Mouse (Mus musculus): ENCODE measurements around the gene Hdac10. TPM values are rescaled to one million over a fixed set of nuclear protein-coding genes. Genes with fewer than 3 reads are reported as not detected.

The Hdac10 gene
- polyA plus RNA-seq, 1 experiment from 2014 or later = 24.3 TPM

GRCm38 (mm10) chr15:89147456-89147855, 19.0 kb upstream of the Hdac10 start:
- WGBS = 23% methylated on average over 10 of the region's 10 CpGs

GRCm38 (mm10) chr15:89147024-89147423, 18.5 kb upstream of the Hdac10 start:
- ATAC-seq (ENCODE audit: borderline replicate concordance, extremely low read depth, low FRiP score, low TSS enrichment) = no peak
- no peaks in the 10 kb centered on the region for H3K9me3 ChIP-seq
- no peak overlapping the region for H3K27ac ChIP-seq
- peaks cover 62% of the 10 kb centered on the region for H3K27me3 ChIP-seq
- peak overlapping the region; percentile 51 for H3K4me2 ChIP-seq
- H3K36me3 ChIP-seq = no peaks in the 10 kb centered on the region
- WGBS = 8% methylated on average over 16 of the region's 16 CpGs
- peaks cover 42% of the 10 kb centered on the region for H3K4me1 ChIP-seq
- H3K4me3 ChIP-seq = peak overlapping the region; percentile 25; the same call in 1 of the 2 replicates
- H3K9ac ChIP-seq = no peak overlapping the region

More at GRCm38 (mm10) chr15:89147456-89147855, 19.0 kb upstream of the Hdac10 start:
- no peak for ATAC-seq (ENCODE audit: borderline replicate concordance, extremely low read depth, low FRiP score, low TSS enrichment)
- H3K4me3 ChIP-seq = peak overlapping the region; percentile 74; the same call in 1 of the 2 replicates
- H3K9me3 ChIP-seq = no peaks in the 10 kb centered on the region
- peaks cover 57% of the 10 kb centered on the region for H3K27me3 ChIP-seq
- no peaks in the 10 kb centered on the region for H3K36me3 ChIP-seq
- no peak overlapping the region for H3K27ac ChIP-seq
- H3K4me1 ChIP-seq = peaks cover 42% of the 10 kb centered on the region
- peak overlapping the region; percentile 51; the same call in 1 of the 2 replicates for H3K4me2 ChIP-seq
- no peak overlapping the region for H3K9ac ChIP-seq

DNA sequence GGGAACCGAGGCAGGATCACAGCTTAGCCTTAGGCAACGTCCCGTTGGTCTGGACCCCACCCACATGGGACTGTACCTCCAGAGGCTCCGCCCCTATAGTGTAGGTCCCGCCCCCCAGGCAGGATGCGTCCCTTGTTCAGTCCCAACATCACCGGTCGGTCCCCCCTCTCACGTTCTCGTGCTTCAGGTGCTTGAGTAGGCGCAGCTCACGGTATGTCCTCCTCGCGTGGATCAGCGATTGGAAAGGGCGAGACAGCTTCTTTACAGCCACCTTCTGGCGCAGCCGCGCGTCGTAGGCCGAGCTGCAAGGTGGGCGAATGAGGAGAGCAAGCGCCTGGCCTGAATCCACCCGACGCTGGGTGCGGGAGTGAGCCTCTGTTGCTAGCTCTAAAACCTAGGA, 18.0 kb upstream of the Hdac10 start:
- Histone ChIP-seq H3K27me3 (peaks cover 65% of the 10 kb centered on the region), H3K9ac (no peak overlapping the region), H3K4me2 (peak overlapping the region; percentile 51), H3K36me3 (no peaks in the 10 kb centered on the region), H3K9me3 (no peaks in the 10 kb centered on the region), H3K27ac (no peak overlapping the region), H3K4me3 (peak overlapping the region; percentile 25), H3K4me1 (peaks cover 44% of the 10 kb centered on the region)
- 2% methylated on average over 27 of the region's 27 CpGs for WGBS
- peak; percentile 23; the same call in 1 of the 2 replicates for ATAC-seq (ENCODE audit: borderline replicate concordance, extremely low read depth, low FRiP score, low TSS enrichment)

- Histone ChIP-seq H3K36me3 (no peaks in the 10 kb centered on the region), H3K4me2 (0 out of 2 replicates have a peak overlapping the region, but pooled peaks have one; percentile 51), H3K4me1 (peaks cover 51% of the 10 kb centered on the region), H3K9me3 (no peaks in the 10 kb centered on the region), H3K4me3 (no peak overlapping the region), H3K9ac (no peak overlapping the region), H3K27me3 (peaks cover 71% of the 10 kb centered on the region), H3K27ac (no peak overlapping the region)
- no peak for ATAC-seq (ENCODE audit: borderline replicate concordance, extremely low read depth, low FRiP score, low TSS enrichment)
- 67% methylated on average over 24 of the region's 24 CpGs for WGBS
Observed at GRCm38 (mm10) chr15:89145813-89146350, 17.4 kb upstream of the Hdac10 start.

DNA sequence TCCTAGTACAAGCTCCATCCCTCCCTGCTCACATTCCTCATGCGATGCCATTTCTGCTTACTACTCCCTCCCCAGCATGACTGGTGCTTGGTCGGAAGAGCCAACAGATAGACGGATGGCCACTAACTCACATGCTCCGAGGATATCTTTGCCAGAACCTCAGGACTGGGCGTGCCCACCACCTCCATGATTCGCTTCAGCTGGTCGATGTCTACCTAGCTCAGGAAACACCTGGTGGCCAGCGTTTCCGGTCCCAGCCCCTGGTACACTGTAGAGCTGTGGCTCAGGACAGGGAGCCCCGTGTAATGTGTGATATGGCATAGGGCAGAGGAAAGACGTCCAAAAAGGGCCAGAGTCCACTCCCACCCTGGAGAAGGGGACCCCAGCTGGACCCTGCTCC, 16.5 kb upstream of the Hdac10 start:
- H3K4me1 ChIP-seq = peaks cover 54% of the 10 kb centered on the region
- no peaks in the 10 kb centered on the region for H3K36me3 ChIP-seq
- no peaks in the 10 kb centered on the region for H3K9me3 ChIP-seq
- 80% methylated on average over 11 of the region's 11 CpGs for WGBS
- peaks cover 77% of the 10 kb centered on the region for H3K27me3 ChIP-seq
- H3K4me2 ChIP-seq = no peak overlapping the region
- H3K9ac ChIP-seq = no peak overlapping the region
- H3K4me3 ChIP-seq = no peak overlapping the region
- no peak overlapping the region for H3K27ac ChIP-seq
- ATAC-seq (ENCODE audit: borderline replicate concordance, extremely low read depth, low FRiP score, low TSS enrichment) = no peak

DNA sequence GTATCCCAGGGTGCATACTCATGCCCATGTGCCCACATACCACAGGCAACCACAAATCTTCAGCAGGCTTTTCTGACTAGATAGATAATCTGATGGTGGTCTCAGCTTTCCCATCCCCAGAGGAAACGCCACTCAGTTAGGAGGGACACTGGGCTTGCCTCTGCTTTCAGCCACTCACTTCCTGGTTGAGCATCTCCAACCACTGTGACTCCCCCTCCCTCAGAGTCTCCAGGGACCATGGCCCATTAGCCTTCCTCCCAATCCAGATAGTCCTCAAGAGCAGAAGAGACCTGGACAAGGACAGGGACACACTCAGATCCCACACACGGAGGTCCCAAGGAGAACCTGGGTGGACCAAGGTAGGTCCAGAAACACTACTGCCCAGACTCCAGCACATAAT, 14.6 kb upstream of the Hdac10 start:
- WGBS = 57% methylated on average over 2 of the region's 2 CpGs
- ATAC-seq (ENCODE audit: borderline replicate concordance, extremely low read depth, low FRiP score, low TSS enrichment) = no peak
- H3K4me2 ChIP-seq = no peak overlapping the region

GRCm38 (mm10) chr15:89141905-89142304, 13.4 kb upstream of the Hdac10 start:
- no peak overlapping the region for H3K27ac ChIP-seq
- H3K27me3 ChIP-seq = peaks cover 64% of the 10 kb centered on the region
- peaks cover 31% of the 10 kb centered on the region for H3K4me1 ChIP-seq
- H3K4me3 ChIP-seq = no peak overlapping the region
- no peak for ATAC-seq (ENCODE audit: borderline replicate concordance, extremely low read depth, low FRiP score, low TSS enrichment)
- no peak overlapping the region for H3K9ac ChIP-seq
- H3K36me3 ChIP-seq = no peaks in the 10 kb centered on the region
- 53% methylated on average over 4 of the region's 4 CpGs for WGBS
- 0 out of 2 replicates have a peak overlapping the region, but pooled peaks have one; percentile 14 for H3K4me2 ChIP-seq
- H3K9me3 ChIP-seq = no peaks in the 10 kb centered on the region

More for the DNA sequence above, 14.6 kb upstream of the Hdac10 start:
- Histone ChIP-seq H3K36me3 (no peaks in the 10 kb centered on the region), H3K9ac (no peak overlapping the region), H3K4me1 (peaks cover 41% of the 10 kb centered on the region), H3K27me3 (peaks cover 76% of the 10 kb centered on the region), H3K4me3 (no peak overlapping the region), H3K9me3 (no peaks in the 10 kb centered on the region), H3K27ac (no peak overlapping the region)

- ATAC-seq (ENCODE audit: borderline replicate concordance, extremely low read depth, low FRiP score, low TSS enrichment) = no peak
- peaks cover 26% of the 10 kb centered on the region for H3K4me1 ChIP-seq
- no peak overlapping the region for H3K9ac ChIP-seq
- H3K27me3 ChIP-seq = peaks cover 59% of the 10 kb centered on the region
- H3K9me3 ChIP-seq = no peaks in the 10 kb centered on the region
- H3K4me3 ChIP-seq = peak overlapping the region; percentile 55; the same call in 1 of the 2 replicates
- H3K27ac ChIP-seq = no peak overlapping the region
- 16% methylated on average over 5 of the region's 5 CpGs for WGBS
- H3K4me2 ChIP-seq = peak overlapping the region; percentile 89; the same call in 1 of the 2 replicates
- no peaks in the 10 kb centered on the region for H3K36me3 ChIP-seq
Observed at GRCm38 (mm10) chr15:89141443-89141842, 12.9 kb upstream of the Hdac10 start.

DNA sequence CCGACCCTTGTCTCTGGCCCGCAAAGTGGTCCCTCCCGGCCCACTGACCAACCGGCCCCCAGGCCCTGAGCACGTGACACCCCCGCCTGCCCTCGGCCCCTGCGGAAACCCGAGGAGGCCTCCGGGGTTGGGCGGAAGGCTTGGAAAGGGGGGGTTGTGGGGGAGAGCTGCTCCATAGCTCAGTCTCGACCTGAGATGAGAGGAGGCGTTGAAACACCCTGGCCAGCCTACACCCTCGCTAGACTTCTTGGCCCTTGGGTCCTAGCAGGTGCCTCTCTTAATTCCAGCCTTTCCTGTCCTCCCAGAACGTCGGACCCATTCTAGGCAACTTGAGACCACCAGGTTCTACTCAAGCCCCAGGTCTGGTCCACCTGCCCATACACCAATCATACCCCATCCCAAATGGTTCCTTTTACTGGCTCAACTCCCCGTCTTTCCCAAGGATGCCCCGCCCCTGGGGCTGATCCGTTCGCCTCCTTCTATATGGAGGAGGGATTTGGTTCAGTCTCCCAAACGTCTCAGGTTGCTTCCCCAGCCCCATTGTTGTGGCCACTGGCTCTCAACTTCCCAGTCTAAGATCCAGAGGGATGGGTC, 12.3 kb upstream of the Hdac10 start, which contains the start of gene Mapk12:
TSS of gene Mapk12 (minus strand) at position 45 of the 594 bp plus-strand sequence.
- H3K36me3 ChIP-seq = no peaks in the 10 kb centered on the region
- H3K27me3 ChIP-seq = peaks cover 53% of the 10 kb centered on the region
- H3K27ac ChIP-seq = 0 out of 2 replicates have a peak within 1 kb of the TSS, but pooled peaks have one; percentile 13
- H3K4me1 ChIP-seq = peaks cover 21% of the 10 kb centered on the region
- peak; percentile 61; the same call in 1 of the 2 replicates for ATAC-seq (ENCODE audit: borderline replicate concordance, extremely low read depth, low FRiP score, low TSS enrichment)
- H3K4me2 ChIP-seq = peak within 1 kb of the TSS; percentile 89
- peak within 1 kb of the TSS; percentile 43 for H3K9ac ChIP-seq
- no peaks in the 10 kb centered on the region for H3K9me3 ChIP-seq
- under 1% methylated on average over 21 of the region's 21 CpGs for WGBS
- peak within 1 kb of the TSS; percentile 55 for H3K4me3 ChIP-seq

DNA sequence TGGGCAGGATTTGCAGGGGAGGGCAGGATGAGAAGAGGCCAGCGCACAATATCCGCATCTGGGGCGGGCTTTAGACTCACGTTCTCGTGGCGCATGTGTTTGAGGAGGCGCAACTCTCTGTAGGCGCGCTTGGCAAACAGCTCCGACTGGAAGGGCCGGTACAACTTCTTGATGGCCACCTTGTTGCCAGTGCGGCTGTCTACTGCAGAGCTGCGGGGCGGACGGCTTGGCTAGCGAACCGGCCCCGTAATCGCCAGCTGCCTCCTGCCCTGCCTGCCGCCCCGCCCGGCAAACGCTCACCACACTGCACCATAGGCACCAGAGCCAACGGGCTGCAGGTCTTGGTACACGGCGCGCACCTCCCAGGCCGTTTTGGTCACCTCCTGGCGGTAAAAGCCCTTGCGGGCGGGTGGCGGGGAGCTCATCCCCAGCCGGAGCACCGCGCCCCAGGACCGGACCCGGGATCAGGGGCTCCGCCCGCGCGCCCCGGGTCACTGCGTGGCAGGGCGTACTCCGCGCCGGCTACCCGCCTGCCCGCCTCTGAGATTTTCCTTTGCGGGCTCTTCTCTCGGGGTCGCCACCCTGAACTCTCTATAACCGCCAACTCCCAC, 11.7 kb upstream of the Hdac10 start:
- peak overlapping the region; percentile 43 for H3K9ac ChIP-seq
- H3K27me3 ChIP-seq = peaks cover 46% of the 10 kb centered on the region
- H3K4me1 ChIP-seq = peaks cover 21% of the 10 kb centered on the region
- ATAC-seq (ENCODE audit: borderline replicate concordance, extremely low read depth, low FRiP score, low TSS enrichment) = peak; percentile 35; the same call in 1 of the 2 replicates
- WGBS = under 1% methylated on average over 53 of the region's 53 CpGs
- peak overlapping the region; percentile 55 for H3K4me3 ChIP-seq
- H3K4me2 ChIP-seq = peak overlapping the region; percentile 89
- H3K9me3 ChIP-seq = no peaks in the 10 kb centered on the region
- H3K36me3 ChIP-seq = no peaks in the 10 kb centered on the region
- H3K27ac ChIP-seq = 0 out of 2 replicates have a peak overlapping the region, but pooled peaks have one; percentile 13

DNA sequence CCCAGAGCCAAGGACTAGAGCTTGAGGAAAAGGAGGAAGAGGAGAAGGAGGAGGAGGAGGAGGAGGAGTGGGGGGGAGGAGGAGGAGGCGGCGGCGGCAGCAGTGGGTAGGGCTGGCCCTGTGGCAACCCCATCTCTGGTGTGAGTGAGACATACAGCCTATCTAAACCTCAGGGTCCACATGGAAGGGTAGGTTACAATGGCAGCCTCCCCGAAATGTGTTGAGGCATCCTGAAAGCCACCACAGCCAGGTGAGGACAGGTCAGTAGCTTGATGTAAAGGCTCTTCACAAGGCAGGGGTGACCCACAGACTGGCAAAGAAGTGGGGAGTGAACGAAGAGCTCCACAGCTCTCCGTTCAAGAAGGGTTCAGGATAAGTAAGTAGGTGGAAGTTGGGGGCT, 10.0 kb upstream of the Hdac10 start:
- H3K4me3 ChIP-seq = no peak overlapping the region
- H3K9ac ChIP-seq = no peak overlapping the region
- no peaks in the 10 kb centered on the region for H3K9me3 ChIP-seq
- ATAC-seq (ENCODE audit: borderline replicate concordance, extremely low read depth, low FRiP score, low TSS enrichment) = no peak
- no peak overlapping the region for H3K27ac ChIP-seq
- peaks cover 42% of the 10 kb centered on the region for H3K27me3 ChIP-seq
- H3K4me1 ChIP-seq = peaks cover 21% of the 10 kb centered on the region
- H3K36me3 ChIP-seq = no peaks in the 10 kb centered on the region
- H3K4me2 ChIP-seq = no peak overlapping the region
- WGBS = 92% methylated on average over 6 of the region's 6 CpGs

- Histone ChIP-seq H3K27me3 (peaks cover 42% of the 10 kb centered on the region), H3K9me3 (no peaks in the 10 kb centered on the region), H3K36me3 (no peaks in the 10 kb centered on the region), H3K4me2 (no peak overlapping the region), H3K4me3 (no peak overlapping the region), H3K9ac (no peak overlapping the region), H3K4me1 (peaks cover 21% of the 10 kb centered on the region), H3K27ac (no peak overlapping the region)
- ATAC-seq (ENCODE audit: borderline replicate concordance, extremely low read depth, low FRiP score, low TSS enrichment) = no peak
- WGBS = 82% methylated on average over 7 of the region's 7 CpGs
Observed at GRCm38 (mm10) chr15:89138046-89138405, 9.5 kb upstream of the Hdac10 start.

Data from lung, embryonic 15.5 days (tissue).